Mouse (Mus musculus) thymus, postnatal 14 days (tissue): ENCODE results near the gene Il27.

Experiments
- DNase-seq: peaks from one replicate; pipeline ENCODE4 v3.0.0; 2021

Il27 gene

DNA sequence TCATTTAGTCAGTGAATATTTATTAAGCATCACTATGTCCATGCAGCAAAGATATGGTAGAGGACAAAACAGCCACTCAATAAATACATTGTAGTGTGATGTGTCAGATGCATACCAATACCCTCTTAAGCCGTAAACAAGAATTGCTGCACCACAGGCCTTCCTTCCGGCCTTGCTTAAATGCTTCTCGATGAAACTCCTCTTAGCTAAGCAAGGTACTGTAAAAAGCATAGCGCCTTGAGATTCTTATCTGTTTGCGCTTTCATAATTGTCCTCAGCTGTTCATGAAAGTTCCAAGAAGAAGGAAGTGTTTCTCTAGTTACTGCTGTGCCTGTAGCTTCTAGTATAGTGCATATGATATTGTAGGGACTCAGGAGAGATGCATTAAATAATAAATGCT lies 11.9 kb upstream of the Il27 start:
- peak; percentile 31 for DNase-seq

- no peak for DNase-seq
These were observed 7.9 kb upstream of the Il27 start for GRCm38 (mm10) chr7:126602650-126603049.

DNA sequence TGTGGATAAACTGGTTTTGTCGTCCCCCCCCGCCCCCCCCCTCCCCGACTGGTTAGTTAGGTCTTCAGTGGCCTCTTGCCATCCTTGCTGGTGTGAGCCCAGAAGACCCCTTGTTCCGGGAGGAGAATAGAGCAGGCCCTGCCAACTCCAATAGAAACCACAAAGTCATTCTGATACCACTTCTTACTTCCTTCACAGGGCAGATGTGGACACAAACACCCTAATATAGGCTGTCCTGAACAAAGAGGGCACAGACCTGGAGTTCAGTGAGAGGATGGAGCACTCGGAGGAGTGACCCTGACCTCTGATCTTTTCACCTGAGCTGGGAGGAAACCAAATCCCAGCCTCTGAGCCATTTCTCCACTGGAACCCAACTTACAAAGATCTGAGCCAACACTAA lies 7.2 kb upstream of the Il27 start:
- DNase-seq: no peak

DNA sequence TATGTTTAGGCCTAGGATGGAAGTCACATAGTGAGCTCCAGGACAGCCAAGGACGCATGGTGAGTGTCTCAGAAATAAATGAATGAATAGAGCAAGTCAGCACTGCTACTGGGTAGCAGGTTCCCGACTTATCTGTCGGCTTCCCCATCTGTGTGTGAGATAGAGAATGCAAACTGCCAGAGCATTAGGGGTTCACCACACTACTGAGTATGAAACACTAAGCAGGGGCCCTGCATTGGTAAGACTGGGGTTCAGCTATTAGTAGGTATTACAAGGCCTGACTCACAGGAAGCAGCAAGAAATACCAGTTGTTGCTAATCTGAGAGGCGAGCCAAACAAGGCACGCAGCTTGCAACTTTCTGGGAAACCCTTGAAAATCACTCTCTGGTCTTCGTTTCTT lies 4.2 kb upstream of the Il27 start:
- no peak for DNase-seq

DNA sequence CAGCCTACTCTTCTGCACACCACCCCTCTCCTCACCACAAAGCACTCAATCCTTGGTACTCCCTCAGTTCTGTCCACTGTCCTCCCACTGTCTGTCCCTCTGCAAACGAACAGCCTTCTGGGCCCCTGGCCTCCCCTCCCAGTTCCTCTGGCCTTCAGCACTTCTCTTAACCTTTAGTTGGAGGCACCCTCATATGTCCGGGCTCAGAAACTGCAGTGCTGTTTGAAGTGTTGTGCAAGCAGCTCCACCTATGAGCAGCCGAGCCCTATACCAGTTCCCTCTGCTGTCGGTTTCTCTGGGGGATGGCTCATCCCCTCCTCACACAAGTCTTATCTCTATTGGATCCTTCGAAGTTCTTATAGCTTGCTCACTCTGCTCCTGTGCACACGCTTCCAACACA lies 1.7 kb upstream of the Il27 start:
- DNase-seq: no peak

DNA sequence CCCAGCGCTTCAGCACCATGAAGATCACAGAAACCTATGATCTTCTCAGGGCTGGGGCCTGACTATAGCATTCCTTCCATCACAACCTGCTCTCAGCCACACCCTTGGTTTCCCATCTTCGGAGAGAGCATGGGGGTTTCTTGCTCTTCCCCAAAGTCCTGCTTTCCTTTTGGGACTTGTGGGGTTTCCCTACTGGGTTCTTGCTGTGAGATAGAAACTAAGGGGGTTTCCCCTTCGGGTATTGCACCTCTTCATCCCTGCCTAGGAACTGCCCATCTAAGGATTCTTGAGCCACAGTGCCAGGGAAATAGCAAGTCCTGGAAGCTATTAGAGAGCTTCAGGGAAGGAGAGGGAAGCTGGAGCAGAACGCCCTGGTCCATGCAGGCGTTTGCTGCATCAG lies 1.1 kb upstream of the Il27 start:
- DNase-seq: no peak

DNA sequence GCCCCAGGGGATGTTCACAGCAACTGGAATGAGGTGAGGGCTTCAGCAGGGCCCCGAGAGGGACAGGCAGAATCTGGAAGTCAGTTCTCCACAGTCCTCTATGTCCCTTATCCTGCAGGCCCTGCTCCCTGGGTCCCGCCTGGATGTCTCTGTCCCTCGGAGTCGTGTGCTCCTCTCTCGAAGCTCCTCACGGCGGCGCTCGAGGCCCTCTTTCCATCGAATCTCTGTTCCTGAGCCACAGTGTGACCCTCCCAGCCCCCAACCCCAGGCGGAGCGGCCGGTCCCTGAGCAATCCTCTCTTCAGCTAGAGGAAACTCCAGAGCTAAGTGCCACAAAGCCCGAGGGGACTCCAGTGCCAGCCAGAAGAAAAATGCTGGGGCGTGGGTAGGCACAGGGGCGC lies 7.0 kb downstream of the Il27 start:
- no peak for DNase-seq

GRCm38 (mm10) chr7:126586839-126587238 lies 7.9 kb downstream of the Il27 start:
- no peak for DNase-seq

GRCm38 (mm10) chr7:126585717-126586116 lies 9.0 kb downstream of the Il27 start, which contains the start of gene Cln3:
Cln3 (minus strand) TSS chr7:126585817.
- DNase-seq: no peak

DNA sequence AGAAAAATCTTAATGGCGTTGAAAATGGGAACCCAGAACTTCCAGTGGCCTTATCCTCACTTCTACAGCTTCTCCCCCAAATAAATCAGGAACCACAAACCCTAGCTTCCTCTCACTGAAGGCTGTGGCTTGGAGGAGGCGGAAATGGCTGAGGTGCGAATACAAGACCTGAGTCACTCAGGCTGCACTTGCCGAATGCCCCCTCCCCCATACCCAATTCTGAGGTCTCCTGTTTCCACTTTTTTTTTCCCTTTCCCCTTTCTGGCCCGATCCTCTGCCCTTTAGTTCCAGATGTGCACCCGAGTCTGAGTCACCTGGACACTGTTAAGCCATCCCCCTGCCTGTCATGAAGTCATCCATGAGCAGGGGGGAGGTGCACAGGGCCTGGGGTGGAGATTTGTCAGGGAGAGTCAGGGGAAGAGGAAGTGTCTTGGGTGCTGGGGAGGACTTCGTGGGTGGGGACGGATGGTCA lies 10.2 kb downstream of the Il27 start, which contains the start of gene Apobr:
TSS of gene Apobr (plus strand) at position 437 of the 472 bp plus-strand sequence.
- peak; percentile 61 for DNase-seq

GRCm38 (mm10) chr7:126583761-126584160 lies 11.0 kb downstream of the Il27 start:
- DNase-seq: peak; percentile 17

- peak; percentile 89 for DNase-seq
These were observed 11.5 kb downstream of the Il27 start for GRCm38 (mm10) chr7:126583251-126583709.

- DNase-seq: peak; percentile 48
These were observed 12.0 kb downstream of the Il27 start for GRCm38 (mm10) chr7:126582759-126583158.

GRCm38 (mm10) chr7:126581661-126582060 lies 13.1 kb downstream of the Il27 start:
- DNase-seq: no peak

- peak; percentile 70 for DNase-seq
These were observed 15.6 kb downstream of the Il27 start for GRCm38 (mm10) chr7:126579172-126579571.

GRCm38 (mm10) chr7:126576946-126577345 lies 17.8 kb downstream of the Il27 start:
- DNase-seq: peak; percentile 71

DNA sequence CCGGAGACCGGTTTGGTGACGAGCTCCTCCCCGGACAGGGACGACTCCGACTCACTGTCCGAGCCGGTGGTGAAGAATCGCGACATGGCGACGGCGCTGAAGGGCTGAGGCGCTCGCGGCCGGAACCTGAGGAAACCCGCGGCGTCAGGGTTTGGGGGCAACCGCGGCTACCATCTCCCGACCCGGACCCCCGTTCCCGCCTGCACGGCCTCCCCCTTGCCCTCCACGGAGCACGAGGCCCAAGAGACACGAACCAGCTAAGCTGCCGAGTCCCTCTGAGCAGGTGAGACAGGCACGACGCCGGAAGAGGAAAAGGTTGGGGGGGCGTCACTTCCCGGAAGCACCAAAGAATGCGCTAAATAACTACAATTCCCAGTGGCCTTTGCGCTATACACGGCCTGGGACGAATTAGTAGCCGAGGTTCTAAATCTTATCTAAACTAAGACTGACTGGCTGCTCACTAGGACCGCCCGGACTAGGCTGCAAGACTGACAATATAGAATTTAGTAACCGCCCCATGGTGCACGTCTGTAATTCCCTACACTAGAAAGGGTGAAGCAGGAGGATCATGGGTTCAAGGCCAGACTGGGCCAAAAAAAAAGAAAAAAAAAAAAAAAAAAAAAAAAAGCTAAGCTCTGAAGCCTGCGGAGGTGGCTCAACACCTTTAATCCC lies 28.5 kb downstream of the Il27 start, which contains the start of gene Eif3c:
TSS of gene Eif3c (minus strand) at position 318 of the 672 bp plus-strand sequence.
- peak; percentile 87 for DNase-seq

DNA sequence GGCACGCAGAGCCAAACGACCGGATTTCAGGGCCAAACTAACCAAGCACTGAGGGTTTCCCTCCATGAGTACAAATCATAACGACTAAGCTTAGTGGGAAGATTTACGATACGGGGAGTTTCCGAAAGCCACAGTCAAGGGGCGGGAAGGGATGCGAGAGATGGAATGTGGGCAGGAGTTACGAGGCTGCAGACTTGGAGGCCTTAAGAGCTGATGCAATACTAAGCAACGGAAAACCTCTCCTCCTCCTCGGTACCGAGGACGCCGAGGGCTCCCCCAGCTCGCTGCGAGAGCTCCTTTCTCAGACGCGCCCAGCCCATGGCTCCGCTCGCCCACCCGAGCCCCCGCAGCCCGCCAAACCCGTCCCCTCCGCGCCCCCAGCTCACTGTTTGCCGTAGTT lies 29.0 kb downstream of the Il27 start:
- no peak for DNase-seq

DNA sequence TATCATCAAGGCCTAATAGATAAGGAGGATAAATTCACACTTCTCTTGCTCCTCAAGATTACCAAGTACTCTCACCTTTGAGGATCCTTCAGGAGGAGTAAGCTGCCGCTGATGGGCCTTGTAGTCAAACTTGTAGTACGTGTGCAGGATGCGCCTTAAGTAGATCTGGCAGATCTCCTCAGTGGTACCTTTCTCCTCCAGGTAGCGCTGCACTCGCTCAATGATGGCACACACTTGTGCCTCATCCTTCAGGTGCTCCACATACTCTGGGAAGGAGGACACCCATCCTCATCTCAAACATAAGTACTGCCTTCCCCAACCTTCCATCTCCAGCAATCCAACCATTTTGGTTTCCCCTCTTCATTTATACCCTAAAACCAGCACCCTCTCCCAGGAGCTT lies 38.1 kb downstream of the Il27 start:
- no peak for DNase-seq

DNA sequence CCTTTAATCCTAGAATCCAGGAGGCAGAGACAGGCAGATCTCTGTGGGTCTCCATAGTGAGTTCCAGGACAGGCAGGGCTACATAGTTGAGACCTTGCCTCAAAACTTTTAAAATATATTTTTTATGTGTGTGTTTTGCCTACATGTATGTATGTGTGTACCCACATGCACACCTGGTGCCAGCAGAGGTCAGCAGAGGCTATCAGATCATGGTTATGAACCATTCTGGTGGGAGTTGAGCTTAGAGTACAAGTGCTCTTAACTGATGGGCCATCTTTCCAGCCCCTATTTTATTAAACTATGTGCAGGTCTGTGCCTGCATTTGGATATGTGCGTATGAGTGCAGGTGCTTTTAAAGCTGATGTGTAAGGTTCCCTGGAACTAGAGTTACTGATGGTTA lies 39.9 kb downstream of the Il27 start:
- DNase-seq: peak; percentile 47

- no peak for DNase-seq
These were observed 49.1 kb downstream of the Il27 start for GRCm38 (mm10) chr7:126545631-126546030.

DNA sequence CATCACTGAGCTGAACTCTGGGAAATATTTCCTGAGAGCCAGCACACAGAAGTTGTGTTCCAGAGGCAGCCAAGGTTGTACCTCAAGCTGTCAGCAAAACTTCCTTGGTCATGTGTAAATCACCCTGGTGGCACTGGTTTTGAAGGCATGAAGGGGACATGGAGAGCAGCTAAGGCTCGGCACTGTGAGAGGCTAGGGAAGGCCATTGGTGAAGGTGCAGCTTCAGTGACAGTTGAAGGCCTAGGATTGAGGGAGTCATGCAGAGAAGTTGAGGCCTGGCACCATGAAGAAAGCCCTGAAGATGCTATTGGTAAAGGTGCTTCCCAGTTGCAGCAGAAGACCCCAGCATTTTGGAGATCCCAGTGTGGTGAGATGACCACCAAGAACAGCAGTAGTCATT lies 53.1 kb downstream of the Il27 start:
- no peak for DNase-seq
